Mouse (Mus musculus) small intestine, adult 2 months (tissue): ENCODE results near the gene Syngap1.

ENCODE experiments used
- CTCF ChIP-seq: fragments of 200-500 bp; IDR thresholded peaks from 2 replicates; pipeline ENCODE4 v1.5.1; 2012; ENCODE audit warnings: low read depth, mild to moderate bottlenecking, control low read depth, inconsistent platforms, low read length, moderate library complexity, mixed read lengths; ENCODE audit not compliant: insufficient replicate concordance, insufficient read length; ENCODE audit errors: extremely low read depth
- POLR2A ChIP-seq: fragments of 200-500 bp; IDR thresholded peaks from 2 replicates; pipeline ENCODE4 v1.6.1; 2012; ENCODE audit warnings: low read depth, mild to moderate bottlenecking, control low read depth, inconsistent platforms, low read length, moderate library complexity

DNA sequence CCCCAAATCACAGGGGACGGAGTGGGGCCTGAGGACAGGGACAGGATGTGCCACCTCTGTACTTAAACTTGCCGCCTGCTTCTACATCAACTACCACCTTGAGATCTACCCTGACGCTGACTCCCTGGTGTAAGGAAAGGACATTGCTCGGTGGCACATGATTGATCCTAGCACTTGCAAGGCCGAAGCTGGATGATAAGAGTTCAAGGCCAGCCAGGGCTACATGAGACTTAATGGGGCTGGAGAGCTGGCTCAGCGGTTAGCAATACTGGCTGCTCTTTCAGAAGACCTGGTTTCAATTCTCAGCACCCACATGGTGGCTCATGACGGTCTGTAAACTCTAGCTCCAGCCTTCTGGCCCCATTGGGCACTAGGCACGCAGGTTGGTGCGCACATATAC lies 80.7 kb downstream of the Syngap1 start:
- no peak for TF ChIP-seq POLR2A
- TF ChIP-seq CTCF = no peak
